Mouse (Mus musculus) cerebellum, adult 9-11 months (tissue): ENCODE data around the gene Scd3.
A peak's percentile ranks its signal among the peaks of the same experiment; 100 is the strongest.

Experiments used
- DNase-seq: peaks from one replicate; pipeline ENCODE4 v3.0.0; 2022

Gene Scd3

GRCm38 (mm10) chr19:44203015-44203564, at the start of gene Scd3:
Gene Scd3, plus strand, starts transcription at chr19:44203269.
- DNase-seq, result no peak

GRCm38 (mm10) chr19:44153781-44154180, 49.3 kb upstream of the Scd3 start:
- DNase-seq, result no peak

- no peak for DNase-seq
These were observed 46.1 kb upstream of the Scd3 start for GRCm38 (mm10) chr19:44157005-44157404.

- DNase-seq, result no peak
These were observed 43.7 kb upstream of the Scd3 start for GRCm38 (mm10) chr19:44159386-44159785.

- no peak for DNase-seq
These were observed 41.6 kb upstream of the Scd3 start for GRCm38 (mm10) chr19:44161515-44161914.

GRCm38 (mm10) chr19:44174835-44175234, 28.2 kb upstream of the Scd3 start:
- DNase-seq, result no peak

- DNase-seq, result no peak
These were observed 26.3 kb upstream of the Scd3 start for GRCm38 (mm10) chr19:44176741-44177140.

GRCm38 (mm10) chr19:44180502-44180901, 22.6 kb upstream of the Scd3 start:
- no peak for DNase-seq

- no peak for DNase-seq
These were observed 19.1 kb upstream of the Scd3 start for GRCm38 (mm10) chr19:44183968-44184367.

- no peak for DNase-seq
These were observed 14.0 kb upstream of the Scd3 start for GRCm38 (mm10) chr19:44189056-44189455.

- no peak for DNase-seq
These were observed 10.7 kb upstream of the Scd3 start, which contains the start of gene Pkd2l1 for GRCm38 (mm10) chr19:44192342-44192741. Gene Pkd2l1, minus strand, starts transcription at chr19:44192442.

- no peak for DNase-seq
These were observed 9.2 kb upstream of the Scd3 start for GRCm38 (mm10) chr19:44193906-44194305.

GRCm38 (mm10) chr19:44195138-44195537, 7.9 kb upstream of the Scd3 start:
- DNase-seq, result peak; percentile 69

- DNase-seq, result no peak
These were observed 5.8 kb upstream of the Scd3 start for GRCm38 (mm10) chr19:44197053-44197852.

- DNase-seq, result no peak
These were observed 4.6 kb upstream of the Scd3 start for GRCm38 (mm10) chr19:44198494-44198893.

GRCm38 (mm10) chr19:44198964-44199363, 4.1 kb upstream of the Scd3 start:
- no peak for DNase-seq

- no peak for DNase-seq
These were observed 4.0 kb downstream of the Scd3 start for GRCm38 (mm10) chr19:44207079-44207478.

- DNase-seq, result no peak
These were observed 12.2 kb downstream of the Scd3 start for GRCm38 (mm10) chr19:44215255-44215654.

GRCm38 (mm10) chr19:44217958-44218525, 15.0 kb downstream of the Scd3 start:
- no peak for DNase-seq

- no peak for DNase-seq
These were observed 22.7 kb downstream of the Scd3 start for GRCm38 (mm10) chr19:44225728-44226127.

GRCm38 (mm10) chr19:44229776-44230175, 26.7 kb downstream of the Scd3 start:
- DNase-seq, result no peak

- DNase-seq, result no peak
These were observed 27.1 kb downstream of the Scd3 start for GRCm38 (mm10) chr19:44230212-44230611.

- DNase-seq, result no peak
These were observed 28.6 kb downstream of the Scd3 start for GRCm38 (mm10) chr19:44231608-44232151.

- DNase-seq, result peak; percentile 22
These were observed 34.5 kb downstream of the Scd3 start for GRCm38 (mm10) chr19:44237471-44238006.
